Mouse (Mus musculus): ENCODE measurements at regions not wholly inside any gene's neighbourhood (a gene's known extent, or its start where the extent isn't known, plus 50 kb on each side); places are given as distances from the start of the nearest gene placed in this dataset.
A peak's percentile ranks its signal among the peaks of the same experiment; 100 is the strongest.

DNA sequence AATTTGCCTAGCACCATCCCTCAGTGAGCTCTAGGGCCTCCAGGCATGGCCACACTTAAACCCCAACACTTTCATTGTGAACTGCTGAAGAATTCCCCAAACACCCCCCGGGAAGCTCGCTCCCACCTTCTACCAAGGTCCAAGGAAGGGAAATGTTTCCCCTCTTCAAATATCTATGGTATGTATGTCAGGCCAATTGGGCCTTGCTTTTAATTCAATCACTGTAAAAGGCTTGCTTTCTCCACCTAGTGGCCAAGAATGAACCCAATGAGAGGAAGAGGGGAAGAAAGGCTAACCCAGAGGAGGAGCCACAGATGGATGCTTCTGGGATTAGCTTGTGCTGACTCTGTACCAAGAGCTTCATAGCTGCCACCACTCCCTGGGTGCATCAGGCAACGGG, 336.3 kb upstream of the Tgfbr2 start:
- DNase-seq (ENCODE audit: low spot score), result peak; percentile 2

DNA sequence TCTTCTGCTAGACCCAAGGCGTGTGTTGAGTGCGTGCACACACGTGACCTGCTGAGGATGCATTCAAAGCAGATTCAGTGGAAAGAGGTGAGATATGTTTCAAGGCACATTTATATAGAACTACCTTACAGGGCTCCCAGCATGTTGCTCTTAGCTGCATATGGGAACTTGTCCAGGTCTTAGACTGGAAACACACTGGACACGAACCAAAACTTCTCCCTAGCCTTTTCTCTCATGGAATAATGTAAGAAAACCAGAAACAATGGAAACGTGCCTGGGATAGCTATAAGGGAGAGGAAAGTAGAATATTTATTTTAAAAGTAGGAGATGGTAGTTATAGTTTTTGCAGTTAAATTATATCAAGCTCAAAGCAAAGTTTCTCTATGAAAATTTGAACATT, 332.6 kb upstream of the Tgfbr2 start:
- no peak for DNase-seq (ENCODE audit: low spot score)

DNA sequence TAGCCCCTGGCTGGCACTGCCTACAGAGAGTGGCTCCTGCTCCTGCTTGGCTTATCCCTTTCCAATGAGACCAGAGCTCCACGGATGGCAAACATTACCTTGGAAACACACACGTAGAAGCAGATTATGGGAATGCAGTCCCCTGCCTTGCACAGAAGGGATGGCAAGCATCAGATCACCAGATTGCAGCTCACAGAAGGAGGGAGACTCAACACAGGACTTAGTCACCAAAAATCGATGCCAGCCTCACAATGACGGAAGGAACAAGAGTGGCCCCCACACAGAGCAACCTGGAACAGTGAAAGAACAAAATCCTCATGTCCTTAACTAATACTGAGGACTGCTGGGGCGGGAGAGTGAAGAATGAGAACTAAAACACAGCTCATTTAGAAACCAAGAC, 327.7 kb upstream of the Tgfbr2 start:
- no peak for DNase-seq (ENCODE audit: low spot score)

- DNase-seq (ENCODE audit: low spot score), result no peak
Observed at GRCm38 (mm10) chr9:116500951-116501350, 325.8 kb upstream of the Tgfbr2 start.

GRCm38 (mm10) chr9:116491227-116491626, 316.1 kb upstream of the Tgfbr2 start:
- DNase-seq (ENCODE audit: low spot score), result no peak

- no peak for DNase-seq (ENCODE audit: low spot score)
Observed at GRCm38 (mm10) chr9:116489787-116490186, 314.6 kb upstream of the Tgfbr2 start.

- DNase-seq (ENCODE audit: low spot score), result no peak
Observed at GRCm38 (mm10) chr9:116489273-116489672, 314.1 kb upstream of the Tgfbr2 start.

GRCm38 (mm10) chr9:116477309-116477708, 302.1 kb upstream of the Tgfbr2 start:
- DNase-seq (ENCODE audit: low spot score), result no peak

DNA sequence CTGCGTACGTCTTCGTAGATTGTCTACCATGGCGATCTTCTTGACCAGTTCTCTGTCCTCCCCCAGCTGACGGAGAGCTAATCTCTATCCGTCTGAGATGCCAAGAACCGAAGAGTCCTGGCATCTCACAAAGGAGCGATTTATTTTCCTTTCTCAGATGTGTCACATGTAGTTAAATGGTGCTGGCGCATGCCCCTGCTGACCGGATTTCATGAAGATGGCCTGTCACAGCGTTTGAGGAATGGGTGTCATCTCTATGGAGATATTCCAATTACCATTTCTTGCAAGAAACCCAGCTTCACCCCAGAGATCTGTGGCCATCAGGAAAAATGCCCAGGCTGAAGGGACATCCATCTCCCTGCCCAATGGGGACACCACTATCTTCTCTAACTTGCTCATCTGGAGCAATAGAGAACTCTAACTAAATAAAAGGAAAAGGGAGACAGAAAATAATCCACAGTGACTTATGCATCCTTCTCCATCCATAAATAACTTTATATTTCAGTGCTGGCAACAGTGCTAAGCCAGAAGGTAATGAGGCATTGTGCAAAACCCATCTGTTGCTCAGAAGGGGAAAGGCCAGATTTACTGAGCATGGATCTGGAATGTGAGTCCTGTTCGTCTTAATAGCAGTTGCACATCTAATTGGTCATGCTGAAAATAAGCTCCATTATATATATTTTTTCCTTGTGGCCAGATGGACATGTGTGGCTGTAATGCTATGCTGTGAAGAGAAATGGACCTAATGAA, 300.2 kb upstream of the Tgfbr2 start:
- DNase-seq (ENCODE audit: low spot score), result no peak

- DNase-seq (ENCODE audit: low spot score), result no peak
Observed at GRCm38 (mm10) chr9:116472855-116473254, 297.7 kb upstream of the Tgfbr2 start.

- no peak for DNase-seq (ENCODE audit: low spot score)
Observed at GRCm38 (mm10) chr9:116468569-116469250, 293.6 kb upstream of the Tgfbr2 start.

GRCm38 (mm10) chr9:116466336-116466735, 291.2 kb upstream of the Tgfbr2 start:
- no peak for DNase-seq (ENCODE audit: low spot score)

DNA sequence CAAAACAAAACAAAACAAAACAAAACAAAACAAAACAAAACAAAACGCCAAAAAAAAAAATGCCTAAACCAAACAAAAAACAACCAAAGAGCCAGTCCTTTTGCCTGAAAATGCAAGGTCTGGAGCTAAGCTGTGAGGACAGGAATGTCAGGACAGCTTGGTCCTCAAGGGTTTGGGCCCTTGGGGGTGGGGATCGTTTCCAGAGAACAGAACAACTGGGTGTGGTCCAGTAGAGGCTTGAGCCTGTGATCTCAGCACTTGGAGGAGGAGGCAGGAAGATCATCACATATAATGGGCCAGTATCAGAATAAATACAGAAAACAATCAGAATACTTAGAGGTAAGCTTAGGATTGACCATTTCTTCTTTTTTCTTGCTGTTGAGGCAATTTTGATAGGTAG, 289.5 kb upstream of the Tgfbr2 start:
- no peak for DNase-seq (ENCODE audit: low spot score)

DNA sequence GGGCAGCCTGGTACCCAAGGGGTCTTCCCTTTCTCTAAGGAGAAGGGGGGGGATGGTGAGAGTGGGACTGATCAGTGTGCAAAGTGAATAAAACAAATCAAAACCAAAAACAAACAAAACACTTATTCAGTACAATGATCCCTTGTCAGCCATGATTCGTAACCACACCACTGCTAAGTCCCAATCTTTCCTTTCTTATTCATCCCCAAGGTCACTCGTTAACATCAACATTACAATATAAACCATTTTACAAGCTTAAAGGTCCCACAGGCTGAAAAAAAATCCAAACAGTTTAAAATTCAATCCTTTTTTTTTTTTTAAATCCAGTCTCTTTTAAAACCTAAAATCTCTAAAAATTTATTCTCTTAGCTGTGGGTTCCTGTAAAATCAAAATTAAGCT, 287.1 kb upstream of the Tgfbr2 start:
- DNase-seq (ENCODE audit: low spot score), result no peak

DNA sequence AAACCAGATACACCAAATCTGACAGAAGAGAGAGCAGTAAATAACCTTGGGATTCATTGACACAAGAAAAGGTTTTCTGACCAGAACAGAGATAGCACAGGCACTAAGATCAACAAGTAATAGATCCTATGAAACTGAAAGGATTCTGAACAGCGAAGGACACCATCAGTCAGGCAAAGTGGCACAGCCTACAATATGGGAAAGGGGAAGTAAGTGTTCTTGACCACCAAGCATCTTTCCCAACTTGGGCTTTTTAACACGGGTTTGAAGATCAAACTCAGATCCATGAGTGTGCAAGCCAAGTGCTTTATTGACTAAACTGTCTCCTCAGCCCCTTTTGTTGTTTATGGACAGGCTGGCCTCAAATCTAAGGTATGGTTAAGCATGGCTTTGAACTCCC, 284.9 kb upstream of the Tgfbr2 start:
- DNase-seq (ENCODE audit: low spot score), result no peak

GRCm38 (mm10) chr9:116452050-116452449, 276.9 kb upstream of the Tgfbr2 start:
- no peak for DNase-seq (ENCODE audit: low spot score)

DNA sequence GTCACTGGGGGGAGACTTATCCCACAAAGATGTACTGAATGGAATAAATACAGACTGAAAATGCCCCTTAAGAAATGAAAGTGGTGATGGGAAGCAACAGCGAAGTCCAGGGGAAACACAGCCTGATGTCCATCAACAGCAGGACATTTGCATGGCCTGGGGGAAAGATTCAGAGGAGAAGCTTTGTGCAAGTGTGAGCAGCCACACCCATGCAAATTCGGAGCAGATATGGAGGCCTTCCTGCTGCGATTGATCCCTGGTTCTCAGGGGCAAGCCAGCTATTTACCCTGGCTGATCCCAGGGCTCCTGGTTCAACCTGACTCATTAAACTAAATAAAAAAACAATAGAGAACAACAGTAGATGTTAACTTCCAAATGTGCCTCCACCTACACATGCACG, 275.7 kb upstream of the Tgfbr2 start:
- DNase-seq (ENCODE audit: low spot score), result no peak

DNA sequence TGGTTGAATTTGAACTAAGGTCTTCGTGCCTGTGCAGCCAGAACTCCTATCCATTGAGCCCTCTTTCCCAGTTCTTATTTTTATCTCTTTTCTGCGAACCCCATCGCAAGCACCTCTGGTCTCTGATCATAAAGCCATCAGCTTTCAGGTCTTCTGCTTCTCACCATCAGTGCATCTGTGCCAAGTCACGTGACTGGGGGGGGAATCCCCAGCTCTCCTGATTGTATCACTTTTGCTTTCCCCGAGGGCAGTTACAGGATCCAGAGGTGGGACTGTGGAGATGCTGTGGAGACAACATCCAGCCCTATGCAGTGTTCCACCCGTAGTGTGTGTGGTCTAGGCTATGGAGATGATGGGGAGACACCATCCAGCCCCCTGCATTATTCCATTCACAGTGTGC, 272.6 kb upstream of the Tgfbr2 start:
- no peak for DNase-seq (ENCODE audit: low spot score)

GRCm38 (mm10) chr9:116438580-116438979, 263.4 kb upstream of the Tgfbr2 start:
- DNase-seq (ENCODE audit: low spot score), result no peak

- no peak for DNase-seq (ENCODE audit: low spot score)
Observed at GRCm38 (mm10) chr9:116434414-116434813, 259.3 kb upstream of the Tgfbr2 start.

GRCm38 (mm10) chr9:116429061-116429460, 253.9 kb upstream of the Tgfbr2 start:
- DNase-seq (ENCODE audit: low spot score), result no peak

DNA sequence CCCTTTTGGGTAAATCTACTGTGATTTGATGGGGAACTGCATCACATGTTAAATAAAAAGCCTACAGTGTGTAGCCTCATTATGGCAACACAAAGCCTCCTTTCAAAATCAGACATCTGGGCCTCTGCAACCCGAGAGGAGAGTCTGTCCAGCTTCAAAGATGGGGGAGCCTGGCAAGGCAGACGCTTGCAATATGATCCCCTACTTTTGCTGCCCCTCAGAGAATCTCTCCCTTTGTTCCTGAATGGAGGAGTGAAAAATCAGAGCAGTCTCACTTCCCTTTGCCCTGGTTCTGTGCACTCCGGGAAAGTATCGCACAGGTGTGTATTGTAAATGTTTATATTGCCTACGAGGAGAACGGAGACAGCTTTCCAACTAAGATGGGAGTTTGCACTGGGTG, 253.3 kb upstream of the Tgfbr2 start:
- DNase-seq (ENCODE audit: low spot score), result no peak

DNA sequence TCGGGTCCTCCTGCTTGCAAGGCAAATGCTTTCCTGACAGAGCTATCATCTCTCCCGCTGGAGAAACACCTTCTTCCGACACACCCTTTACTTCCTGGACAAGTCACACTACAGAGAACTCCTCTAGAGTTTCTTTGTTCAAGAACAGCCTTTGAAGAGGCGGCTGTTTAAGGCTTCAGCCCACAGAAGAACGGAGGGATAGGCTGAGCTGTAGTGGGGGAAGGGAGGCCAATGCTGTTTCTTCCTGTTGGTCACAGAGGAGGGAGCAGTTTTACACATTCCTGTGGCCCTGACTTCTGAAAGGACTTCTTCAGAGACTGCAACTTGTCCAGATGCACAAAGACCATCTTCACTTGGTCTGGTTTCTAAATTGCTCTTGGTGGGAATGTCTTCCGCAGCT, 252.1 kb upstream of the Tgfbr2 start:
- no peak for DNase-seq (ENCODE audit: low spot score)

Data from yolk sac, embryonic 10.5 days (tissue).